Mouse (Mus musculus) CD8-positive naive resting alpha-beta T cell, adult 2 months (primary cell): ENCODE data around the gene Nol6.
"Not testable (repeated sequence)": the region's sequence is repeated elsewhere in the genome, so short reads cannot be mapped to it uniquely, and the experiment has no call there.

Source experiments
- DNase-seq, 2 experiments: peaks; one replicate each; pipeline ENCODE4 v3.0.0; 2022; ENCODE audit warnings: low read depth in 2 of 2, low spot score in 2 of 2

Gene Nol6

GRCm38 (mm10) chr4:41084819-41085218 lies 39.4 kb downstream of the Nol6 start:
- DNase-seq = no peak

GRCm38 (mm10) chr4:41082803-41083202 lies 41.5 kb downstream of the Nol6 start:
- DNase-seq = not testable (repeated sequence)

- no peak for DNase-seq
Observed at GRCm38 (mm10) chr4:41081733-41082132, 42.5 kb downstream of the Nol6 start.

GRCm38 (mm10) chr4:41078726-41079125 lies 45.5 kb downstream of the Nol6 start:
- DNase-seq = no peak

GRCm38 (mm10) chr4:41074461-41074860 lies 49.8 kb downstream of the Nol6 start:
- DNase-seq = no peak

GRCm38 (mm10) chr4:41073008-41073817 lies 51.0 kb downstream of the Nol6 start:
- no peak for DNase-seq

GRCm38 (mm10) chr4:41071500-41072429 lies 52.5 kb downstream of the Nol6 start:
- no peak for DNase-seq

- DNase-seq = no peak
Observed at GRCm38 (mm10) chr4:41065196-41065595, 59.1 kb downstream of the Nol6 start.
